Mouse (Mus musculus): Measurements from ENCODE around the gene Adamts2.

DNA sequence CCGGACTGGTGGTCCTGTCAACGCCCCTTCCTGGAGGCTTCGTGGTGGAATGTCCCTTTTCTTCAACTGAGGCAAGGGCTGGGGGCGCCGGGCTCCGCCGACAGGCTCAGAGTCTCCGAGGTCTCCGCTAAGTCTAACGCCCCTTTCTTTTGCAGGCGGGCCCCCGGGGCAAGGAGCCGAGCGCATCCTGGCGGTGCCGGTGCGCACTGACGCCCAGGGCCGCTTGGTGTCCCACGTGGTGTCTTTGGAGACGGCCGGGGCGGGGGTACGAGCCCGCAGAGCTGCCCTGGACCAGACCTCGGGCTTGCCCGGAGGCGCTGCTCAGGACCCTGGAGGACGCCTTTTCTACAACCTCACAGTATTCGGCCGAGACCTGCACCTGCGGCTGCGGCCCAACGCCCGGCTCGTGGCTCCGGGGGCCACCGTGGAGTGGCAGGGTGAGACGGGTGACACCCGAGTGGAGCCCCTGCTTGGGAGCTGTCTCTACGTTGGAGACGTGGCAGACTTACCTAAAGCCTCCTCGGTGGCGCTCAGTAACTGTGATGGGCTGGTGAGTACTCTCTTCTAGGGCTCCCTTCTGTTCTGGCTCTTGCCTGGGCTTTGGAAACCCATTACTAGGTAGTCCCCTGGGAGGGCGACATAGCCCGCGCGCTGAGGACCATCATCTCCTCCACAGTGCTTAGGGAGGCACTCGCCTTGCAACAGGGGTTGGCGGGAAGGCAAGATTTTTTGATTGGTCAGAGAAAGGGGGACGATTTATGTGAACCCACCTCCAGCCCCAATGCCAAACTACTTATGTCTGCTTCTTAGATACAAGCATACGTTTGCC lies 1.4 kb downstream of the Adamts2 start:
- TF ChIP-seq POLR2A (IDR thresholded peaks at IDR 0.05; ENCODE audit: control insufficient read depth, low read depth, low read length) = no peak
- no peak for TF ChIP-seq CTCF (IDR thresholded peaks at IDR 0.05; ENCODE audit: control insufficient read depth, insufficient read depth, insufficient replicate concordance, low read depth, low read length)
